In the genomic region with DNA sequence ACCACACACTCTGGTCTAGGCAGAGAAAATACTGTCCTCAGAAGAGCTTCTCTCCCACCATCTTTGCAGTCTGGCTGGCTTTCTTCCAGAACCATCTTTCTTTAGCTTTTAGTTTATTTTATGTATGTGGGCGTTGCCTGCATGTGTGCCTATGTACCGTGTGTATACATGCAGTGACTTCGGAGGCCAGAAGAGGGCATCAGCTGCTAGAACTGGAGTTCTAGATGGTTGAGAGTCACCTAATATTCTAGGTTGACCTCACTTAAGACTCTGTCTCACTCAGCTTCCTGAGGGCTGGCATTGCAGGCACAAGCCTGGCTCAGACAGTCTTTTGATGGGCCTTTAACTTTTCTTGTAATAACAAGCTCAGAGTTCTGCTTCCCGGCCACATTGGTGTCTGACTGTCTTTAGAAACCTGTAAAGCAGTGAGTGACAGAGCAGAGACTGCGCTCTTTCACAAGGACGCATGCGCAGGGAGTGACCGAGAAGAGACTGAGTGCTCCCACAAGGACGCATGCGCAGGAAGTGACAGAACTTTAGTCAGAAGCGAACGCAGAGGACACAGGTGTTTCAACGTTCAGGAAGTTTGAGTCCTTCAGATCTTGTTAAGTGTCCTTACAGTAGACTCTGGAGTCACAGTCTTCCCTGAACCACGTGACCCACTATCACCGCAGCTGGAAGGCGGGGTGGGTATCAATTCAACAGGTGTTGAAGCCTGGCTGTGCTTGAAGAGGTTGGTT, we compare ENCODE assay signal across 9 mouse cellular contexts.
DNase-seq lines count a peak whose midpoint lies in the region; ATAC-seq and TF ChIP-seq lines count a peak whose summit lies in the region.
"Had no signal": no experiment of that assay in that cellular context is flagged by ENCODE, and none has a peak within 500 bp of the region (broad histone marks: within the 10 kb centered on the region; RNA-seq: fewer than 3 reads in every experiment).

No protein-coding gene starts in this region.

- H3K4me3 ChIP-seq in lung, adult 2 months (replicated peaks; ENCODE audit: extremely low read depth, low read depth, low read length) = no peak overlapping the region
- H3K4me3 ChIP-seq: heart, embryonic 15.5 days; myocyte had no signal

- no peak for TF ChIP-seq POLR2A in lung, adult 2 months (IDR thresholded peaks at IDR 0.05; ENCODE audit: borderline replicate concordance, extremely low read depth, low read depth, low read length)

- no peaks in the 10 kb centered on the region for H3K4me1 ChIP-seq in lung, adult 2 months (ENCODE audit: control insufficient read depth, insufficient read depth, low read length)

- no peak for ATAC-seq in erythroblast, adult 5-6 weeks (replicated peaks; ENCODE audit: low FRiP score, poor library complexity, severe bottlenecking)
- ATAC-seq in cerebellum, adult (ENCODE audit: insufficient number of reproducible peaks, low FRiP score, low TSS enrichment) = no peak

- TF ChIP-seq CTCF in lung, adult 2 months (IDR thresholded peaks at IDR 0.05; ENCODE audit: insufficient read depth, low read length) = no peak

- peak; percentile 23 to 26 for DNase-seq in lung, adult 18-20 months
- no peak for DNase-seq in lung, adult 2 months
- DNase-seq in T-cell, adult 2 months (ENCODE audit: low spot score) = peak; percentile 94
- DNase-seq in lung, postnatal 36 days = peak; percentile 51
- peak; percentile 95 for DNase-seq in thymus, postnatal 4 days

- 76% methylated on average over 16 of the region's 16 CpGs for WGBS in lung, adult 2 months
